Mouse (Mus musculus) lung, adult 2 months (tissue): ENCODE measurements at regions not wholly inside any gene's neighbourhood (a gene's known extent, or its start where the extent isn't known, plus 50 kb on each side); places are given as distances from the start of the nearest gene placed in this dataset.

Experiments used
- CTCF ChIP-seq: fragments of 200-500 bp; IDR thresholded peaks from 2 replicates; pipeline ENCODE4 v1.5.1; 2011; ENCODE audit warnings: mild to moderate bottlenecking, low read length, control low read depth; ENCODE audit not compliant: insufficient read depth
- POLR2A ChIP-seq: fragments of 200-500 bp; IDR thresholded peaks from 2 replicates; pipeline ENCODE4 v1.6.1; 2011; ENCODE audit warnings: low read depth, mild to moderate bottlenecking, control low read depth, low read length, borderline replicate concordance; ENCODE audit errors: extremely low read depth

- no peak for TF ChIP-seq POLR2A
- no peak for TF ChIP-seq CTCF
Measured at GRCm38 (mm10) chr11:90122709-90123108, 64.8 kb upstream of the Gm45716 start.
